Mouse (Mus musculus) lung, postnatal 0 days (tissue): Measurements from ENCODE around the gene Olfr2. TPM values are rescaled to one million over a fixed set of nuclear protein-coding genes. Genes with fewer than 3 reads are reported as not detected.
"Not testable (repeated sequence)": the region's sequence is repeated elsewhere in the genome, so short reads cannot be mapped to it uniquely, and the experiment has no call there.

ENCODE experiments used
- ATAC-seq: fragments of 200-750 bp; cut with Nextera tagmentation; 2 replicates; pipeline ENCODE4 v1.8.0; 2017; ENCODE audit warnings: moderate library complexity
- DNase-seq: peaks from one replicate; pipeline ENCODE4 v3.0.0-alpha.2; 2016; ENCODE audit warnings: low spot score
- H3K27ac ChIP-seq: fragments of 300-500 bp; sonication (generic); 2 replicates; pipeline ENCODE4 v1.5.1; 2014; ENCODE audit warnings: antibody characterized with exemption, mild to moderate bottlenecking, low read length, mixed read lengths
- H3K27me3 ChIP-seq: fragments of 300-500 bp; sonication (generic); replicated peaks from 2 replicates; pipeline ENCODE4 v1.6.1; 2014; ENCODE audit warnings: low read length, mixed read lengths; ENCODE audit not compliant: insufficient read depth
- H3K36me3 ChIP-seq: fragments of 300-500 bp; sonication (generic); 2 replicates; pipeline ENCODE4 v1.6.1; 2014; ENCODE audit warnings: low read length, mixed read lengths; ENCODE audit not compliant: insufficient read depth
- H3K4me1 ChIP-seq: fragments of 300-500 bp; sonication (generic); 2 replicates; pipeline ENCODE4 v1.6.1; 2014; ENCODE audit warnings: antibody characterized with exemption, low read depth, low read length, mixed read lengths; ENCODE audit not compliant: insufficient read depth
- H3K4me2 ChIP-seq: fragments of 300-500 bp; sonication (generic); replicated peaks from 2 replicates; pipeline ENCODE4 v1.6.1; 2014; ENCODE audit warnings: low read depth, mild to moderate bottlenecking, low read length, moderate library complexity, mixed read lengths
- H3K4me3 ChIP-seq: fragments of 300-500 bp; sonication (generic); 2 replicates; pipeline ENCODE4 v1.5.1; 2014; ENCODE audit warnings: low read depth, low read length
- H3K9ac ChIP-seq: fragments of 300-500 bp; sonication (generic); replicated peaks from 2 replicates; pipeline ENCODE4 v1.6.1; 2014; ENCODE audit warnings: low read depth, mild to moderate bottlenecking
- H3K9me3 ChIP-seq: fragments of 300-500 bp; sonication (generic); 2 replicates; pipeline ENCODE4 v1.6.1; 2016; ENCODE audit warnings: low read length, mixed read lengths
- CTCF ChIP-seq: IDR thresholded peaks from 2 replicates; pipeline ENCODE4 v1.5.1; 2016; ENCODE audit warnings: antibody characterized with exemption, mild to moderate bottlenecking
- EP300 ChIP-seq: IDR thresholded peaks from 2 replicates; pipeline ENCODE4 v1.6.1; 2016; ENCODE audit warnings: antibody characterized with exemption, mild to moderate bottlenecking, control low read depth
- WGBS: fragments of 180-500 bp; shearing (Covaris S2); extraction: QIAGEN DNeasy Blood & Tissue Kit; methylation state at CpG from one replicate; pipeline ENCODE4 v1.1.7; 2014; 5-methylcytosine and 5-hydroxymethylcytosine counted together
- polyA plus RNA-seq: library from polyadenylated mRNA; unstranded; fragments of >200 nt; fragmentation: Nextera tagmentation; extraction: Ambion mirVana; gene quantifications from 2 replicates; pipeline ENCODE4 v1.2.1, GENCODE M21; 2015

The Olfr2 gene
- polyA plus RNA-seq, 1 experiment from 2014 or later: not detected

- ATAC-seq: no peak
- no peaks in the 10 kb centered on the region for H3K27me3 ChIP-seq
- DNase-seq: no peak
- TF ChIP-seq CTCF: no peak
- TF ChIP-seq EP300: no peak
- no peaks in the 10 kb centered on the region for H3K4me1 ChIP-seq
- WGBS: 91% methylated on average over 1 of the region's 1 CpGs
- no peaks in the 10 kb centered on the region for H3K9me3 ChIP-seq
- no peak within 1 kb of the TSS for H3K27ac ChIP-seq
- H3K4me3 ChIP-seq: no peak within 1 kb of the TSS
- H3K9ac ChIP-seq: no peak within 1 kb of the TSS
- H3K4me2 ChIP-seq: no peak within 1 kb of the TSS
- H3K36me3 ChIP-seq: no peaks in the 10 kb centered on the region
Measured at GRCm38 (mm10) chr7:107030874-107031273, 25.0 kb upstream of the Olfr2 start, which contains the start of gene Olfr713. Gene Olfr713, plus strand, starts transcription at chr7:107031174.

- no peak for TF ChIP-seq CTCF
- no peak for TF ChIP-seq EP300
- Histone ChIP-seq H3K27me3 (no peaks in the 10 kb centered on the region), H3K4me2 (no peak overlapping the region), H3K27ac (no peak overlapping the region), H3K4me1 (no peaks in the 10 kb centered on the region), H3K36me3 (no peaks in the 10 kb centered on the region), H3K9ac (no peak overlapping the region), H3K4me3 (no peak overlapping the region), H3K9me3 (no peaks in the 10 kb centered on the region)
- DNase-seq (no peak), ATAC-seq (no peak)
- 38% methylated on average over 3 of the region's 3 CpGs for WGBS
Measured at GRCm38 (mm10) chr7:107004169-107004568, 1.7 kb downstream of the Olfr2 start.

- 78% methylated on average over 7 of the region's 7 CpGs for WGBS
Measured at GRCm38 (mm10) chr7:107000798-107001197, 5.1 kb downstream of the Olfr2 start.

GRCm38 (mm10) chr7:106985236-106985635 lies 20.6 kb downstream of the Olfr2 start:
- Histone ChIP-seq H3K4me2 (no peak overlapping the region), H3K4me1 (no peaks in the 10 kb centered on the region), H3K27me3 (no peaks in the 10 kb centered on the region), H3K9me3 (no peaks in the 10 kb centered on the region), H3K4me3 (no peak overlapping the region), H3K36me3 (no peaks in the 10 kb centered on the region), H3K9ac (no peak overlapping the region), H3K27ac (no peak overlapping the region)
- ATAC-seq (no peak), DNase-seq (no peak)
- 88% methylated on average over 3 of the region's 3 CpGs for WGBS
- TF ChIP-seq EP300 (no peak), CTCF (no peak)

More at GRCm38 (mm10) chr7:107000798-107001197, 5.1 kb downstream of the Olfr2 start:
- Histone ChIP-seq H3K36me3 (no peaks in the 10 kb centered on the region), H3K27ac (no peak overlapping the region), H3K4me1 (no peaks in the 10 kb centered on the region), H3K4me3 (no peak overlapping the region), H3K27me3 (no peaks in the 10 kb centered on the region), H3K4me2 (no peak overlapping the region), H3K9ac (no peak overlapping the region), H3K9me3 (no peaks in the 10 kb centered on the region)
- DNase-seq (no peak), ATAC-seq (no peak)
- TF ChIP-seq EP300 (no peak), CTCF (no peak)

- H3K4me3 ChIP-seq: no peak within 1 kb of the TSS
- TF ChIP-seq CTCF (no peak), EP300 (no peak)
- 44% methylated on average over 1 of the region's 1 CpGs for WGBS
- H3K4me2 ChIP-seq: no peak within 1 kb of the TSS
- ATAC-seq: no peak
- no peak within 1 kb of the TSS for H3K9ac ChIP-seq
- no peaks in the 10 kb centered on the region for H3K9me3 ChIP-seq
- DNase-seq: no peak
- H3K4me1 ChIP-seq: no peaks in the 10 kb centered on the region
- H3K27me3 ChIP-seq: no peaks in the 10 kb centered on the region
- H3K27ac ChIP-seq: no peak within 1 kb of the TSS
- H3K36me3 ChIP-seq: no peaks in the 10 kb centered on the region
Measured at GRCm38 (mm10) chr7:106975353-106975752, 30.5 kb downstream of the Olfr2 start, which contains the start of gene Olfr711. Gene Olfr711, minus strand, starts transcription at chr7:106975453.

- H3K4me3 ChIP-seq, H3K4me1 ChIP-seq, H3K4me2 ChIP-seq, H3K27me3 ChIP-seq, H3K9me3 ChIP-seq, H3K36me3 ChIP-seq, H3K27ac ChIP-seq, DNase-seq, ATAC-seq, H3K9ac ChIP-seq: not testable (repeated sequence)
Measured at GRCm38 (mm10) chr7:106967503-106967902, 38.4 kb downstream of the Olfr2 start.

- 78% methylated on average over 1 of the region's 1 CpGs for WGBS
- no peak for ATAC-seq
- no peaks in the 10 kb centered on the region for H3K9me3 ChIP-seq
- no peak within 1 kb of the TSS for H3K4me2 ChIP-seq
- no peaks in the 10 kb centered on the region for H3K36me3 ChIP-seq
- no peak within 1 kb of the TSS for H3K27ac ChIP-seq
- no peak for DNase-seq
- no peaks in the 10 kb centered on the region for H3K27me3 ChIP-seq
- no peak for TF ChIP-seq EP300
- no peak for TF ChIP-seq CTCF
- H3K4me3 ChIP-seq: no peak within 1 kb of the TSS
- H3K9ac ChIP-seq: no peak within 1 kb of the TSS
- no peaks in the 10 kb centered on the region for H3K4me1 ChIP-seq
Measured at GRCm38 (mm10) chr7:106963837-106964236, 42.0 kb downstream of the Olfr2 start, which contains the start of gene Olfr6. Gene Olfr6, minus strand, starts transcription at chr7:106963937.
